Mouse (Mus musculus) E14TG2a.4 (cell line): ENCODE measurements at regions not wholly inside any gene's neighbourhood (a gene's known extent, or its start where the extent isn't known, plus 50 kb on each side); places are given as distances from the start of the nearest gene placed in this dataset.
"Not testable (repeated sequence)": the region's sequence is repeated elsewhere in the genome, so short reads cannot be mapped to it uniquely, and the experiment has no call there.

Source experiments
- H3K27me3 ChIP-seq: 2 replicates; pipeline ENCODE4 v1.6.1; 2014; ENCODE audit warnings: low read length, control low read depth; ENCODE audit not compliant: insufficient read depth
- H3K36me3 ChIP-seq: 2 replicates; pipeline ENCODE4 v1.6.1; 2014; ENCODE audit warnings: low read length, control low read depth; ENCODE audit not compliant: insufficient read depth
- H3K4me1 ChIP-seq: replicated peaks from 2 replicates; pipeline ENCODE4 v1.6.1; 2014; ENCODE audit warnings: low read depth, low read length, control low read depth
- H3K4me3 ChIP-seq: replicated peaks from 2 replicates; pipeline ENCODE4 v1.5.1; 2014; ENCODE audit warnings: mild to moderate bottlenecking, low read length
- H3K9me3 ChIP-seq: 2 replicates; pipeline ENCODE4 v1.6.1; 2014; ENCODE audit warnings: low read length, control low read depth
- CTCF ChIP-seq: conservative IDR thresholded peaks from 2 replicates; pipeline ENCODE4 v1.5.1; 2014; ENCODE audit warnings: low read length
- NANOG ChIP-seq: IDR thresholded peaks from 2 replicates; pipeline ENCODE4 v1.6.1; 2014; ENCODE audit warnings: borderline replicate concordance, low read length, mixed read lengths
- POU5F1 ChIP-seq: IDR thresholded peaks from 2 replicates; pipeline ENCODE4 v1.6.1; 2014; ENCODE audit warnings: low read length, borderline replicate concordance

DNA sequence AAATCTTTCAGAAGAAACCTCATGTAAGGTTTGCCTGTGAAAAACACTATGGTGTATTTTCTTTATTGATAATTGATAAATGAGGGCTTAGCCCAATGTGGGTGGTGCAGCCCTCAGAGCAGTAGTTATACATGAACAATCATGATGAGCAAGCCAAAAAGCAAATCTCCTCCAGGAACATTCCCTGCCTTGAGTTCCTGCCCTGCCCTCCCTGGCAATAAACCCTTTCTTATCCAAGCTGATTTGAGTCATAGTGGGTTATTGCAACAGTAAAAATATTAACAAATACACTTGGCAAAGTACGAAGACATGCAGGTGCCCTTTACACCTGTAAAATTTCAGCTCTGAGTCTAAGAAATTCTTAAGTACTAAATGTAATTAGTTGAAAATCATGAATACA is 229.8 kb downstream of the Casp12 start:
- no peaks in the 10 kb centered on the region; the same call in 1 of the 2 replicates for H3K4me1 ChIP-seq
- no peak for TF ChIP-seq NANOG
- no peak for TF ChIP-seq POU5F1
- TF ChIP-seq CTCF: no peak
- H3K4me3 ChIP-seq: no peak overlapping the region
- H3K27me3 ChIP-seq: no peaks in the 10 kb centered on the region
- no peaks in the 10 kb centered on the region for H3K9me3 ChIP-seq
- no peaks in the 10 kb centered on the region for H3K36me3 ChIP-seq

- H3K4me3 ChIP-seq, H3K4me1 ChIP-seq, H3K27me3 ChIP-seq, H3K9me3 ChIP-seq, H3K36me3 ChIP-seq: not testable (repeated sequence)
These were observed 232.9 kb downstream of the Casp12 start for GRCm38 (mm10) chr9:5578168-5578567.

DNA sequence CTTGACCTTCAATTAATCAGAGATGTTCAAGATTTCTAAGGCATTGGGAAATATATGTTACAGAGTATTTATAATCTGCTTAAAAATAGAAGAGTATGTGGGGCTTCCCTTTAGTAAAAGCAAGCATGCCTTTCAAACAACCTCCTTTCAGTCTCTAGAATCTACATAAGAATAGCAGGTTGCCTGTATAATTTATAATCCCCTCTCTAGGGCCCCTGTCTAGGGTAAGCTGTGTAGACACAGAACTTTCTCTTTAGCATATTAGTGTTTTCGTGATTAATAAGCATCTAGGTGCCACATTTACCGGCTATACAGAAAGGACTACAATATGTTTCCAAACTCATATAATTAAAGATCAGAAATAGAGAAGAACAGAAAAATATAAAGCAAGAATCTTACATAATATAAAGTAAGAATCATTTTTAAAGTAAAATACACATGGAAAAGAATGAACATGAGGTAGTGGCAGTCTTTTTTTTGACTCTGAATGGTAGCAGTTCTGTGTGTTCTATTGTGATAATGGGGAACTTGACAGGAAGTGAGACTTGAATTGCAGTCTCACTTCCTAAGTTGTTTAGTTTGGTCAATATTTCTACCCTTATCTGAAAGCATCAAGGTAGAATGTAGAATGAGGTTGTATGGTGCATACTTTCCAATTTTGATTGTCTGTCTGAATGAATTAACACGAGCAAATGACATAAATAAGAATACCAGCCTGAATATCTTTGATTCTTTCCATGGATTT is 250.8 kb downstream of the Casp12 start:
- Histone ChIP-seq H3K4me1 (peaks cover 16% of the 10 kb centered on the region), H3K9me3 (peaks cover 16% of the 10 kb centered on the region; the same call in 1 of the 2 replicates), H3K4me3 (no peak overlapping the region), H3K27me3 (no peaks in the 10 kb centered on the region), H3K36me3 (no peaks in the 10 kb centered on the region)
- TF ChIP-seq CTCF: no peak
- TF ChIP-seq POU5F1: no peak

DNA sequence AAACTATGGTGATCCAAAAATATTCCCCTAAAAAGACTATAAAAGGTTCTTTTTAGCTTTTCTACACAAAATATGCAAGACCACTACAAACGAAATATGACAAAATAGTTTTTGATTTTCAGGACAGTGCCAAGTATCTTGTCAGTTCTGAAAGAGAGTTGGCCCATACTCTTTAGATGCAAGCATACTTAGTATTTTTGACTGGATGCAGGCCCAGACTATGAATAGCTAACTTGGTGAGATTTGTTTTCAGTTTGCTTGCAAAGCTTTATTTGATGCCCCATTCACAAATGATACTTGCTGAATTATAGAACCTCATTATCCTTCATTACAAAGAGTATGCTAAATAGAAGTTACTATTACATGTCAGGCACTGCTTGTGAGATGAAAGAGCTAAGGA is 258.8 kb downstream of the Casp12 start:
- Histone ChIP-seq H3K4me3 (no peak overlapping the region), H3K9me3 (peaks cover 11% of the 10 kb centered on the region), H3K4me1 (no peaks in the 10 kb centered on the region), H3K27me3 (no peaks in the 10 kb centered on the region), H3K36me3 (no peaks in the 10 kb centered on the region)
- TF ChIP-seq NANOG (no peak), POU5F1 (no peak), CTCF (no peak)

DNA sequence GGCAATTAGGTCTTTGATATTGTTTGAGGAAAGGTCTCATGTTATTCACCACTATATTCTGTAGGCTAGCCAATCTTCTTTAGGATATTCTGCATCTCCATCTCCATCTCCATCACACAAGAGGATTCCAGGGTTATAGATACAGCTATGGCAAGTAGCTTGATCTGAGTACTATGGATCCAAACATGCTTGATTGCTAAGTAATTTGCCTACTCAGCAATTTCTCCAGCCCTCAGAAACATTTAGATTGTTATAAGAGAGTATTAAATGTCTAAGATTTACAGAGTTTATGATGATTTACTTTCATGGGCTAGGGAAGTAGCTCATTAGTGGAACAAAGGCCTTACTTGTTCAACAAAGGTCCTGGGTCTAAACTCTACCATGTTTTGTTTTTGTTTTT is 259.8 kb downstream of the Casp12 start:
- Histone ChIP-seq H3K36me3 (no peaks in the 10 kb centered on the region), H3K4me1 (no peaks in the 10 kb centered on the region), H3K4me3 (no peak overlapping the region), H3K27me3 (no peaks in the 10 kb centered on the region), H3K9me3 (peaks cover 9% of the 10 kb centered on the region)
- no peak for TF ChIP-seq NANOG
- TF ChIP-seq POU5F1: no peak
- no peak for TF ChIP-seq CTCF

DNA sequence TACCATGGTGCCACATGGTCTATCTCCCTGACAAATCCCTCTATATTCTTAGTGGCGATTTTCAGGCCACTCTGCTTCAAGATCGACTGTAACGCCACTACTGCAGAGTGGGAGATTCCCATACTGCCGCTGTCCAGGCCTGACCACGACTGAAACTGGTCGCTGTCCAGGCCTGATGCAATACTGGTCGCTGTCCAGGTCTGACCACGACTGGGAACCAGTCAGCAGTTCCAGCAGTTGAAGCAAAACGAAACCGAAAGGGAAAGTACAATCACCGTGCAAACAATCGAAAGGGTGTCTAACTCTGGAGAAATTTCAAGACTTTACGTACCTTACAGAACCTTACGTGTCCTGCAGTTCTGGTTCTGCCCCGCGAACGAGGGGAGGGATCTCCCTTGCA is 271.5 kb downstream of the Casp12 start:
- H3K4me3 ChIP-seq: no peak overlapping the region
- H3K9me3 ChIP-seq: peaks cover 38% of the 10 kb centered on the region
- no peaks in the 10 kb centered on the region for H3K27me3 ChIP-seq
- H3K36me3 ChIP-seq: no peaks in the 10 kb centered on the region
- TF ChIP-seq POU5F1 (no peak), CTCF (no peak), NANOG (no peak)
- no peaks in the 10 kb centered on the region for H3K4me1 ChIP-seq

DNA sequence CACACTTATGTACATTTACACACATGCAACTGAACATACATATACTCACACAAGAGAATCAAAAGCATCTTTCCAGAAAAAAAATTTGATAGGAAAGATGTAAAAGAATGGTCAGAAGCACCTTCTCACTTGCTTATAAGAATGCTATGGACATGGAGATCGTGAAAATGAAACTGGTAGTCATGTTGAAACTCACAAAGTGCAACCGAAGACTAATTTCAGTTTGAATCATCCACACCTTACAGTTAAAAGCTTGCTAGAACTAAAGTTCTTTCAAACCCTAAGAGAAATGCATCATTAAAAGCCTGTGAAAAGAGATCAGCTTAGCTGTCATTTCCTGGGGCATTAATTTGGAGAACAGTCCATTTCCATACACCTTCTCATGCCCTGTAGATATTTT is 278.2 kb downstream of the Casp12 start:
- H3K36me3 ChIP-seq: no peaks in the 10 kb centered on the region
- H3K4me1 ChIP-seq: no peaks in the 10 kb centered on the region
- no peaks in the 10 kb centered on the region for H3K9me3 ChIP-seq
- no peaks in the 10 kb centered on the region for H3K27me3 ChIP-seq
- TF ChIP-seq POU5F1 (no peak), NANOG (no peak), CTCF (no peak)
- H3K4me3 ChIP-seq: no peak overlapping the region

DNA sequence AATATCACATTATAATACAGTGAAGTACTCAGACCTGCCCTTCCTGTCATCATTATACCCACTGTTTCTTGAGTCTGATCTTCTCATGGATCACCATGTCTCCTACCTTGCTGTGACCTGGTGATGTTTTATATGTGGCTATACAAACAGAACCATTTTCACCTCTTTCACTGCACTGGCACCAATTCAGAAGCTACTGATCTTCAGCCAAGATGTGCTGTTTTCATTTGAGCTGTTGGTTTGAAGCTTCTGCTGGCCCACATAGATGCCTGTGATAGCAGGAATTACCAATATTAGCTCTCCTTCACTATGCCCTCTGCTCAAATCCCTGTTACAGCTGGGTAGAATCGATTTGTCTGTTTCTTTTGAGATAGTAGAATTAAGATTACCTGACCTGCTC is 282.3 kb downstream of the Casp12 start:
- no peaks in the 10 kb centered on the region for H3K36me3 ChIP-seq
- no peaks in the 10 kb centered on the region for H3K27me3 ChIP-seq
- H3K4me1 ChIP-seq: no peaks in the 10 kb centered on the region
- H3K9me3 ChIP-seq: no peaks in the 10 kb centered on the region
- TF ChIP-seq NANOG (no peak), POU5F1 (no peak), CTCF (no peak)
- no peak overlapping the region for H3K4me3 ChIP-seq

- no peaks in the 10 kb centered on the region for H3K9me3 ChIP-seq
- H3K4me1 ChIP-seq: no peaks in the 10 kb centered on the region
- TF ChIP-seq POU5F1: no peak
- H3K4me3 ChIP-seq: no peak overlapping the region
- no peaks in the 10 kb centered on the region for H3K36me3 ChIP-seq
- no peaks in the 10 kb centered on the region for H3K27me3 ChIP-seq
These were observed 289.3 kb downstream of the Casp12 start for GRCm38 (mm10) chr9:5634461-5634953.
